Mouse (Mus musculus): ENCODE measurements around the gene Pttg1. TPM values are rescaled to one million over a fixed set of nuclear protein-coding genes. Genes with fewer than 3 reads are reported as not detected.
A peak's percentile ranks its signal among the peaks of the same experiment; 100 is the strongest.

The Pttg1 gene
- polyA plus RNA-seq, 1 experiment from 2014 or later = 71.3 TPM

DNA sequence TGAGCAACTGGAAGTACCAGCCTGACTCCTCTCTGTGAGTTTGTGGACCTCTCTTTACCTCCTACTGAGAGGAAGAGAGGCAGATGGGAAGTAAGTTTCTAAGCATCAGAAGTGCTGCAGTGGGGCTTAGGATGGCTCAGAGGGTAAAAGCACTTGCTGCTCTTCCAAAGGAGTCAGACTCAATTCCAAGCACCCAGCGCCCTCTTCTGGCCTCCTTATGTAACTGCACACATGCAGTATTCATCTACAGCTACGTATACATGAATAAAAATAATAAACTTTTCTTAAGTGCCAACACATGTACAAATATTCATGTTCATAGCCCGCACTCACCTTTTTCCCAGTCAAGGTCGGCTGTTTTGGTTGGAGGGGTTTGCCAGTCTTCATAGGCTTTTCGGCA is 1.7 kb downstream of the Pttg1 start:
- Histone ChIP-seq H3K9me3 (ENCODE audit: control insufficient read depth, low read length) (no peaks in the 10 kb centered on the region), H3K27me3 (replicated peaks; ENCODE audit: control insufficient read depth, insufficient read depth, low read length) (no peaks in the 10 kb centered on the region), H3K4me2 (ENCODE audit: low read depth, low read length) (no peak overlapping the region), H3K36me3 (ENCODE audit: control insufficient read depth, insufficient read depth, low read length) (0 out of 2 replicates have a peak, but pooled peaks cover 7% of the 10 kb centered on the region), H3K27ac (replicated peaks; ENCODE audit: low read depth, low read length) (no peak overlapping the region), H3K4me3 (ENCODE audit: low read depth, low read length) (no peak overlapping the region), H3K9ac (ENCODE audit: low read depth, low read length) (no peak overlapping the region), H3K4me1 (ENCODE audit: control insufficient read depth, insufficient read depth, low read length) (peaks cover 9% of the 10 kb centered on the region; the same call in 1 of the 2 replicates)
- 75% methylated on average over 5 of the region's 5 CpGs for WGBS
- DNase-seq (ENCODE audit: low spot score) (no peak), ATAC-seq (ENCODE audit: low read depth) (no peak)

DNA sequence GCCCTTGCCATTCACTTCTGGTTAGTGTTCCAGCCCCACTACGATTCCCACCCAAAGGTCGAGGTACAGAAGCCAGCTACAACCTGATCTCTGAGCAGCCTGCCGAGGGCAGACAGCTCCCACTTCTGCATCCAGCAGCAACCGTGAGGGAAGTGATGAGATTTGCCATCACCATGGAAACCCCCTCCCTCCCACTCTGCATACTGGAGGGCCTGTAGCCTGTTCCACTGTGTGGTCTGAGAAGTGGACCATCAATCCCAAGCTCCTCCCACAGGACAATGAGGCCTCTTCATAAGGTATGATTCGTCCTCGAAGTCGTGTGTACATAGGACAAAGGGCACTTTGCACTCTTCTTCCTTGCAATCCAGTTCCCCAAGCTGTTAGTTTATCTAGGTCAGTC is 8.8 kb downstream of the Pttg1 start:
- Histone ChIP-seq H3K4me3 (ENCODE audit: low read depth, low read length) (no peak overlapping the region), H3K9ac (ENCODE audit: low read depth, low read length) (no peak overlapping the region), H3K36me3 (ENCODE audit: control insufficient read depth, insufficient read depth, low read length) (no peaks in the 10 kb centered on the region), H3K4me1 (ENCODE audit: control insufficient read depth, insufficient read depth, low read length) (no peaks in the 10 kb centered on the region), H3K27me3 (replicated peaks; ENCODE audit: control insufficient read depth, insufficient read depth, low read length) (no peaks in the 10 kb centered on the region), H3K4me2 (ENCODE audit: low read depth, low read length) (no peak overlapping the region), H3K9me3 (ENCODE audit: control insufficient read depth, low read length) (no peaks in the 10 kb centered on the region), H3K27ac (replicated peaks; ENCODE audit: low read depth, low read length) (no peak overlapping the region)
- no peak for ATAC-seq (ENCODE audit: low read depth)
- 62% methylated on average over 7 of the region's 7 CpGs for WGBS
- DNase-seq (ENCODE audit: low spot score) = no peak

DNA sequence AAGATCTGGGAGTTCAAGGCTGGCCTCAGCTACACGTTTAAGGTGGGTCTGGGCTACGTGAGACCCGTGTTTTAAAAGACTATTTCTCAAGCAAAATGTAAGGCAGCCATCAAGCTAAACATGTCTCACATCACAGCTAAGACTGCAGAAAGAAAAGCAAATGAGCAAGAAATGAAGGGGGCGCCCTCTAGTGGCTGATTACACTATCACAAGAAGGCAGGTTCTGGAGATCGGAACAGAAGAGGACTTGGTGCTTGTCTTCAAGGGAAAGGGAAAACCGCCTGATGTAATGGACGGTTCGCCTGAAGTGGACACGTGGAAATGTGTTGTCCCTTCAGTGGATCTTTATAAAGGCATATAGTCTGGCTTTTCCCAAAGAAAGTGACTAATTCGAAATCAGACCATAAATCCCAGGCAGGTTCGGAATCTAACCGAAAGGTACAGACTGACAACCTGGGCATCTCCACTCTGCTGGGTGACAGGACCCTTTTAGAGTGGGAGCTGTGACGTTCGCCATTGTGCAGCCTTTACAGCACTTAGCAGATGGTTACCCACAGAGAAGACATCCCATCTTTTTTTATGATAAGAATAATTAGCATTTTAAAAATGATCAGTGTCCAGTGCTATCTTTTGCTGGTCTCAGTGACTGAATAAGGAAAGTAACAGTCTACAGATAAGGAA is 13.1 kb downstream of the Pttg1 start:
- Histone ChIP-seq H3K27me3 (replicated peaks; ENCODE audit: control insufficient read depth, insufficient read depth, low read length) (no peaks in the 10 kb centered on the region), H3K4me3 (ENCODE audit: low read depth, low read length) (no peak overlapping the region), H3K4me2 (ENCODE audit: low read depth, low read length) (no peak overlapping the region), H3K4me1 (ENCODE audit: control insufficient read depth, insufficient read depth, low read length) (no peaks in the 10 kb centered on the region), H3K9me3 (ENCODE audit: control insufficient read depth, low read length) (no peaks in the 10 kb centered on the region), H3K36me3 (ENCODE audit: control insufficient read depth, insufficient read depth, low read length) (no peaks in the 10 kb centered on the region), H3K27ac (replicated peaks; ENCODE audit: low read depth, low read length) (no peak overlapping the region), H3K9ac (ENCODE audit: low read depth, low read length) (no peak overlapping the region)
- WGBS = 26% methylated on average over 14 of the region's 14 CpGs
- ATAC-seq (ENCODE audit: low read depth) (0 out of 2 replicates have a peak, but pooled peaks have one; percentile 71), DNase-seq (ENCODE audit: low spot score) (peak; percentile 71)

DNA sequence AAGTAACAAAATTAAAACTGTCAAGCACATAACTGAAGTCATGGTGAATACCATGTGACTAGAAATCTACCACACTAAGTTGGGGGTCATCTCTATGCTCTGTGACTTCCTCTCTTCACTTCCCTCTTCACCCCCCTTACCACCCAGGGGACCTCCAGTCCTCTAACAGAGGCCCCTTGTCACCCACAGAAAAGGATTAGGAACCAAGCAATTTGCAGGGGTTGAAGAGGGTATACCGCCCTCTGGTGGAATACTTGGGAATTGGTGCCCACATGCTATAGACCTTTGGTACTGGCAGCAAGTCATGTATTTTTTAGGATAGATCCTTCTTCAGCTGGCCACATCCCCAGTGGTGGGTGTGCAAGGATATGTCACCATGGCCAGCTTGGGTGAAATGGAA is 14.6 kb downstream of the Pttg1 start:
- H3K4me1 ChIP-seq (ENCODE audit: control insufficient read depth, insufficient read depth, low read length) = no peaks in the 10 kb centered on the region
- H3K4me2 ChIP-seq (ENCODE audit: low read depth, low read length) = no peak overlapping the region
- 0% methylated on average over 1 of the region's 1 CpGs for WGBS
- H3K4me3 ChIP-seq (ENCODE audit: low read depth, low read length) = no peak overlapping the region
- H3K36me3 ChIP-seq (ENCODE audit: control insufficient read depth, insufficient read depth, low read length) = no peaks in the 10 kb centered on the region
- H3K9ac ChIP-seq (ENCODE audit: low read depth, low read length) = no peak overlapping the region
- DNase-seq (ENCODE audit: low spot score) = peak; percentile 44
- peak; percentile 19; the same call in 1 of the 2 replicates for ATAC-seq (ENCODE audit: low read depth)
- H3K27ac ChIP-seq (replicated peaks; ENCODE audit: low read depth, low read length) = no peak overlapping the region
- H3K27me3 ChIP-seq (replicated peaks; ENCODE audit: control insufficient read depth, insufficient read depth, low read length) = no peaks in the 10 kb centered on the region
- H3K9me3 ChIP-seq (ENCODE audit: control insufficient read depth, low read length) = no peaks in the 10 kb centered on the region

DNA sequence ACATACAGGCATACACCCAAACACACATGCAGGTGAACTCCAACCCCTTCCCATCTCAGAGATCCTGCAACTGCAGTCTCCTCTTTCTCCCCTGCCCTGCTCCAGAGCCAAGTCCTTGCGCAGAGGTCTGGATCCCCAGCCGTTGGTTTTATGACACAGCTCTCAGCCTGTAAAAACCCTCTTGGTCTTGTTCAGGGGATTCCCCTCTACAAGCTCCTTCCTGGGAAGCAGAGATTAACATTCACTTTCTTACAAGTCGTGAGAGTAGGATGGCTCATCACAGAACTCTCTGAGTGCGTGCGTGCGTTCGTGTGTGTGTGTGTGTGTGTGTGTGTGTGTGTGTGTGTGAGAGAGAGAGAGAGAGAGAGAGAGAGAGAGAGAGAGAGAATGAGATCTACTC is 15.8 kb downstream of the Pttg1 start:
- Histone ChIP-seq H3K9me3 (ENCODE audit: control insufficient read depth, low read length) (no peaks in the 10 kb centered on the region), H3K27me3 (replicated peaks; ENCODE audit: control insufficient read depth, insufficient read depth, low read length) (no peaks in the 10 kb centered on the region), H3K4me2 (ENCODE audit: low read depth, low read length) (no peak overlapping the region), H3K36me3 (ENCODE audit: control insufficient read depth, insufficient read depth, low read length) (no peaks in the 10 kb centered on the region), H3K4me1 (ENCODE audit: control insufficient read depth, insufficient read depth, low read length) (no peaks in the 10 kb centered on the region), H3K9ac (ENCODE audit: low read depth, low read length) (no peak overlapping the region), H3K27ac (replicated peaks; ENCODE audit: low read depth, low read length) (no peak overlapping the region), H3K4me3 (ENCODE audit: low read depth, low read length) (no peak overlapping the region)
- WGBS = 73% methylated on average over 7 of the region's 7 CpGs
- ATAC-seq (ENCODE audit: low read depth) = no peak
- DNase-seq (ENCODE audit: low spot score) = no peak

DNA sequence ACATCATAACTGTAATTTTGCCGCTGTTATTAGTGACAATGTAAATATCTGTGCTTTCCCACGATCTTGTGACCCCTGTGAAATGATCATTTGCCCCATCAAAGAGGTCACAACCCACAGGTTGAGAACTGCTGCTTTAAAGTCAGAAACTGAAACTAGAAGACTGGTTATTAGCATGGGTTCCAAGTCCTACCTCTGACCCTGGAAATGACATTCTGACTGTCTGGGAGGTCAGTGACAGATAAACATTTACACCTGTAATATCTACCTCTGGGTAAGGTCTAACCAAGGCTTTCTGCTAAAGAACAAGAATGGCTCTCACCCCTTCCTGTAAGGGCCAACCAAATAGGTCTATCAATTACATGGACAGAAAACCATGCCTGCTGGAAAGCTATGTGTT is 17.2 kb downstream of the Pttg1 start:
- H3K36me3 ChIP-seq (ENCODE audit: control insufficient read depth, insufficient read depth, low read length) = no peaks in the 10 kb centered on the region
- no peaks in the 10 kb centered on the region for H3K4me1 ChIP-seq (ENCODE audit: control insufficient read depth, insufficient read depth, low read length)
- H3K27me3 ChIP-seq (replicated peaks; ENCODE audit: control insufficient read depth, insufficient read depth, low read length) = no peaks in the 10 kb centered on the region
- no peak overlapping the region for H3K9ac ChIP-seq (ENCODE audit: low read depth, low read length)
- H3K4me2 ChIP-seq (ENCODE audit: low read depth, low read length) = no peak overlapping the region
- WGBS = 69% methylated on average over 2 of the region's 2 CpGs
- H3K27ac ChIP-seq (replicated peaks; ENCODE audit: low read depth, low read length) = no peak overlapping the region
- peaks cover 7% of the 10 kb centered on the region for H3K9me3 ChIP-seq (ENCODE audit: control insufficient read depth, low read length)
- ATAC-seq (ENCODE audit: low read depth) = no peak
- H3K4me3 ChIP-seq (ENCODE audit: low read depth, low read length) = no peak overlapping the region
- DNase-seq (ENCODE audit: low spot score) = no peak

DNA sequence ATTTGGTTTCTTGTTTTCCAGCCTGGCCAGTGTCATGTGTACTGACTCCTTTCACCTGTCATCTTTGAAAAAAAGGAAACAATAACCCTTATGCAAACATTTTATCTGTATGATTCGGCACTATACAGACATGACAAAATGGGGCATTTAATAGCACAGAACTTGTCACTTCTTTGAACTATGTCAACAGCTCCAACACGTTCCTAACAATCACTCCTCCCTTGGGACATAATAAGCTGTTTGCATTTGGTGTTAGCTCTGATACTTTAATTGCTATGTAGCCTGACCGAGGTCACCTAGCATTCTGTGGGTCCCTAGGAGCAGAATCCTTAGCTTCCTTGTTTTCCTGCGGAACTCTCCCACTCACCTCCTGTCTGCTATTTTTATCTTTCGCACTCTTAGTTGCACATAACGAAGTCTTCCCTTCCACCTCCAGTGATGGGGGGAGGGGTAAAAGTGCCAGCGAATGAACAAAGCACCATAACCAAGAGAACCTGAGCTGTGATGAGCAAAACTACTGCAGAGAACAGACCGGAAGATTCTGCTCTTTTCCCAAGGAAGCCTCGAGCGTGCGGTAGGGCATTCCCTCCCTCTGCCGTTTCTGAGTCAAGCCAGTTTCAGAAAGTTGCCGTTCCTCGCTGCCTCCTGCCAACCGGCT is 21.8 kb downstream of the Pttg1 start:
- DNase-seq (ENCODE audit: low spot score) (no peak), ATAC-seq (ENCODE audit: low read depth) (no peak)
- H3K4me2 ChIP-seq (ENCODE audit: low read depth, low read length) = no peak overlapping the region
- no peaks in the 10 kb centered on the region for H3K27me3 ChIP-seq (replicated peaks; ENCODE audit: control insufficient read depth, insufficient read depth, low read length)
- H3K4me3 ChIP-seq (ENCODE audit: low read depth, low read length) = no peak overlapping the region
- no peak overlapping the region for H3K9ac ChIP-seq (ENCODE audit: low read depth, low read length)
- H3K9me3 ChIP-seq (ENCODE audit: control insufficient read depth, low read length) = peaks cover 7% of the 10 kb centered on the region
- H3K36me3 ChIP-seq (ENCODE audit: control insufficient read depth, insufficient read depth, low read length) = no peaks in the 10 kb centered on the region
- H3K27ac ChIP-seq (replicated peaks; ENCODE audit: low read depth, low read length) = no peak overlapping the region
- WGBS = 81% methylated on average over 15 of the region's 15 CpGs
- no peaks in the 10 kb centered on the region for H3K4me1 ChIP-seq (ENCODE audit: control insufficient read depth, insufficient read depth, low read length)

DNA sequence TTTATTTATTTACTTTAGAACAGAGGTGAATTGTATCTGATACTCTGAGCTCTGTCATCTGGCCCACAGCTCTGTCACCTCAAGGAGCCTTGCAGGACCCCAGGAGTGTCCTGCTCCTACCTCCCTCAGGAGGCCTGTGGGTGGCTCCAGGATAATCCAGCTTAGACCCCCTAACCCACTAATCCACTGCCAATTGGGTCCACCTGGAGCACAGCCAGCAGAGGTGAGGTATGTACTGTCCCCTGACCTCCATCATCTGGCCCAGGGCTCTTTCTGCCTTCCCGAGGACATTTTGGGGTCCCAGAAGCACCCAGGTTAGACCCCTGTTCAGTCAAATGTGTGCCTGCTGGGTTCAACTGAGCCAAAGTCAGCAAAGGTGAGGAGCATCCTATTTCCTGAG is 25.9 kb downstream of the Pttg1 start:
- Histone ChIP-seq H3K9me3 (ENCODE audit: control insufficient read depth, low read length) (peaks cover 7% of the 10 kb centered on the region), H3K27ac (replicated peaks; ENCODE audit: low read depth, low read length) (no peak overlapping the region), H3K4me1 (ENCODE audit: control insufficient read depth, insufficient read depth, low read length) (no peaks in the 10 kb centered on the region), H3K9ac (ENCODE audit: low read depth, low read length) (no peak overlapping the region), H3K36me3 (ENCODE audit: control insufficient read depth, insufficient read depth, low read length) (no peaks in the 10 kb centered on the region), H3K4me3 (ENCODE audit: low read depth, low read length) (no peak overlapping the region), H3K4me2 (ENCODE audit: low read depth, low read length) (no peak overlapping the region), H3K27me3 (replicated peaks; ENCODE audit: control insufficient read depth, insufficient read depth, low read length) (no peaks in the 10 kb centered on the region)
- 83% methylated on average over 1 of the region's 1 CpGs for WGBS
- no peak for DNase-seq (ENCODE audit: low spot score)
- ATAC-seq (ENCODE audit: low read depth) = no peak

DNA sequence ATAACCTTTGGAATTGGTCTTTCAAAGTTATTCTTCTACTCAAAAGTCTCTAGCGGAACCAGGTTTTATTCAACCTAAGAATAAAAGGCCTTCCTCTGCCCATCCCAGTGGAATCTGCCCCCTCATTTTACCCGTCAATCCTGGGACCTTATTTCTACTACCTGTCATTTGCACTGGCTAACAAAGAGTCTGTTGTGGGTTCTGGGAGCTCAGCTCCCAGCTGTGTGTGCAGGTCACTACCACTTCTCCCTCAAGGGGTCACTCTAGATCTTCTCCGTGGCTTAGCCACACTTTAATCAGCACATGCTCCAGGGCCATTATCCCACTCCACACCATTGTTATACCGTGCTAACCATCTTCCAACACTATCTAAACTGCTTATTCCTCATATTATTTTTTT is 26.8 kb downstream of the Pttg1 start:
- H3K9me3 ChIP-seq (ENCODE audit: control insufficient read depth, low read length) = peaks cover under 1% of the 10 kb centered on the region; the same call in 1 of the 2 replicates
- ATAC-seq (ENCODE audit: low read depth) (peak; percentile 37; the same call in 1 of the 2 replicates), DNase-seq (ENCODE audit: low spot score) (no peak)
- H3K4me3 ChIP-seq (ENCODE audit: low read depth, low read length) = no peak overlapping the region
- no peak overlapping the region for H3K4me2 ChIP-seq (ENCODE audit: low read depth, low read length)
- no peaks in the 10 kb centered on the region for H3K36me3 ChIP-seq (ENCODE audit: control insufficient read depth, insufficient read depth, low read length)
- H3K27ac ChIP-seq (replicated peaks; ENCODE audit: low read depth, low read length) = no peak overlapping the region
- H3K4me1 ChIP-seq (ENCODE audit: control insufficient read depth, insufficient read depth, low read length) = no peaks in the 10 kb centered on the region
- no peak overlapping the region for H3K9ac ChIP-seq (ENCODE audit: low read depth, low read length)
- no peaks in the 10 kb centered on the region for H3K27me3 ChIP-seq (replicated peaks; ENCODE audit: control insufficient read depth, insufficient read depth, low read length)
- 37% methylated on average over 4 of the region's 4 CpGs for WGBS
